Mouse (Mus musculus): ENCODE measurements at regions not wholly inside any gene's neighbourhood (a gene's known extent, or its start where the extent isn't known, plus 50 kb on each side); places are given as distances from the start of the nearest gene placed in this dataset.

GRCm38 (mm10) chr11:84585626-84586025, 60.3 kb upstream of the Lhx1 start:
- no peak for DNase-seq (ENCODE audit: extremely low read depth, insufficient read length, low spot score)

GRCm38 (mm10) chr11:84578805-84579541, 53.6 kb upstream of the Lhx1 start:
- DNase-seq (ENCODE audit: extremely low read depth, insufficient read length, low spot score): no peak
